Mouse (Mus musculus): ENCODE results near the gene Wfikkn1. TPM values are rescaled to one million over a fixed set of nuclear protein-coding genes. Genes with fewer than 3 reads are reported as not detected.

The Wfikkn1 gene
- polyA plus RNA-seq, 2 experiments: 0.77 to 1.2 TPM

- TF ChIP-seq POLR2A (IDR thresholded peaks at IDR 0.05; ENCODE audit: borderline replicate concordance, extremely low read depth, insufficient read depth, insufficient read length): no peak
- Histone ChIP-seq H3K27me3 (ENCODE audit: control insufficient read depth, insufficient read depth, low read length) (no peaks in the 10 kb centered on the region), H3K27ac (replicated peaks; ENCODE audit: low read depth, low read length) (no peak overlapping the region), H3K36me3 (ENCODE audit: control insufficient read depth, insufficient read depth, low read length) (peaks cover 50% of the 10 kb centered on the region), H3K4me1 (ENCODE audit: control insufficient read depth, insufficient read depth, low read length) (peaks cover 28% of the 10 kb centered on the region; the same call in 1 of the 2 replicates), H3K9me3 (ENCODE audit: control insufficient read depth, low read length) (no peaks in the 10 kb centered on the region), H3K4me2 (replicated peaks; ENCODE audit: low read depth, low read length, severe bottlenecking) (no peak overlapping the region), H3K9ac (ENCODE audit: low read depth, low read length, severe bottlenecking) (no peak overlapping the region), H3K4me3 (replicated peaks; ENCODE audit: low read length) (no peak overlapping the region)
- 94% methylated on average over 6 of the region's 6 CpGs for WGBS
- DNase-seq (ENCODE audit: low spot score) (no peak), ATAC-seq (ENCODE audit: low FRiP score, low read depth) (no peak)
These were observed 40.1 kb downstream of the Wfikkn1 start for GRCm38 (mm10) chr17:25840519-25840918.

- no peaks in the 10 kb centered on the region for H3K27me3 ChIP-seq (ENCODE audit: control insufficient read depth, insufficient read depth, low read length)
- no peak overlapping the region for H3K9ac ChIP-seq (ENCODE audit: low read depth, low read length, severe bottlenecking)
- ATAC-seq (ENCODE audit: low FRiP score, low read depth) (no peak), DNase-seq (ENCODE audit: low spot score) (no peak)
- peaks cover 32% of the 10 kb centered on the region for H3K4me1 ChIP-seq (ENCODE audit: control insufficient read depth, insufficient read depth, low read length)
- no peak overlapping the region for H3K27ac ChIP-seq (replicated peaks; ENCODE audit: low read depth, low read length)
- H3K9me3 ChIP-seq (ENCODE audit: control insufficient read depth, low read length): no peaks in the 10 kb centered on the region
- H3K4me2 ChIP-seq (replicated peaks; ENCODE audit: low read depth, low read length, severe bottlenecking): no peak overlapping the region
- 80% methylated on average over 14 of the region's 14 CpGs for WGBS
- no peak for TF ChIP-seq POLR2A (IDR thresholded peaks at IDR 0.05; ENCODE audit: borderline replicate concordance, extremely low read depth, insufficient read depth, insufficient read length)
- H3K36me3 ChIP-seq (ENCODE audit: control insufficient read depth, insufficient read depth, low read length): peaks cover 55% of the 10 kb centered on the region
- H3K4me3 ChIP-seq (replicated peaks; ENCODE audit: low read length): no peak overlapping the region
These were observed 41.0 kb downstream of the Wfikkn1 start for GRCm38 (mm10) chr17:25839455-25840235.

- Histone ChIP-seq H3K27ac (replicated peaks; ENCODE audit: low read depth, low read length) (no peak overlapping the region), H3K9me3 (ENCODE audit: control insufficient read depth, low read length) (no peaks in the 10 kb centered on the region), H3K27me3 (ENCODE audit: control insufficient read depth, insufficient read depth, low read length) (no peaks in the 10 kb centered on the region), H3K4me2 (replicated peaks; ENCODE audit: low read depth, low read length, severe bottlenecking) (no peak overlapping the region), H3K36me3 (ENCODE audit: control insufficient read depth, insufficient read depth, low read length) (peaks cover 56% of the 10 kb centered on the region), H3K9ac (ENCODE audit: low read depth, low read length, severe bottlenecking) (no peak overlapping the region), H3K4me3 (replicated peaks; ENCODE audit: low read length) (no peak overlapping the region), H3K4me1 (ENCODE audit: control insufficient read depth, insufficient read depth, low read length) (peaks cover 38% of the 10 kb centered on the region)
- no peak for ATAC-seq (ENCODE audit: low FRiP score, low read depth)
- DNase-seq (ENCODE audit: low spot score): no peak
- 93% methylated on average over 4 of the region's 4 CpGs for WGBS
- TF ChIP-seq POLR2A (IDR thresholded peaks at IDR 0.05; ENCODE audit: borderline replicate concordance, extremely low read depth, insufficient read depth, insufficient read length): no peak
These were observed 41.8 kb downstream of the Wfikkn1 start for GRCm38 (mm10) chr17:25838904-25839303.

- ATAC-seq (ENCODE audit: low FRiP score, low read depth): no peak
- no peaks in the 10 kb centered on the region for H3K27me3 ChIP-seq (ENCODE audit: control insufficient read depth, insufficient read depth, low read length)
- no peak overlapping the region; the same call in 1 of the 2 replicates for H3K27ac ChIP-seq (replicated peaks; ENCODE audit: low read depth, low read length)
- peak overlapping the region; percentile 34; the same call in 1 of the 2 replicates for H3K4me3 ChIP-seq (replicated peaks; ENCODE audit: low read length)
- 47% methylated on average over 3 of the region's 3 CpGs for WGBS
- TF ChIP-seq POLR2A (IDR thresholded peaks at IDR 0.05; ENCODE audit: borderline replicate concordance, extremely low read depth, insufficient read depth, insufficient read length): no peak
- H3K4me2 ChIP-seq (replicated peaks; ENCODE audit: low read depth, low read length, severe bottlenecking): peak overlapping the region; percentile 75; the same call in 1 of the 2 replicates
- peaks cover 56% of the 10 kb centered on the region for H3K36me3 ChIP-seq (ENCODE audit: control insufficient read depth, insufficient read depth, low read length)
- DNase-seq (ENCODE audit: low spot score): no peak
- H3K9me3 ChIP-seq (ENCODE audit: control insufficient read depth, low read length): no peaks in the 10 kb centered on the region
- H3K9ac ChIP-seq (ENCODE audit: low read depth, low read length, severe bottlenecking): peak overlapping the region; percentile 8; the same call in 1 of the 2 replicates
- peaks cover 34% of the 10 kb centered on the region for H3K4me1 ChIP-seq (ENCODE audit: control insufficient read depth, insufficient read depth, low read length)
These were observed 43.1 kb downstream of the Wfikkn1 start for GRCm38 (mm10) chr17:25837533-25837932.

GRCm38 (mm10) chr17:25837076-25837410 lies 43.6 kb downstream of the Wfikkn1 start, which contains the start of gene Rhbdl1:
Gene Rhbdl1 (minus strand): TSS chr17:25837295.
- TF ChIP-seq POLR2A (IDR thresholded peaks at IDR 0.05; ENCODE audit: borderline replicate concordance, extremely low read depth, insufficient read depth, insufficient read length): no peak
- 0% methylated on average over 6 of the region's 29 CpGs for WGBS
- peak within 1 kb of the TSS; percentile 34 for H3K4me3 ChIP-seq (replicated peaks; ENCODE audit: low read length)
- H3K4me1 ChIP-seq (ENCODE audit: control insufficient read depth, insufficient read depth, low read length): peaks cover 35% of the 10 kb centered on the region
- no peak for DNase-seq (ENCODE audit: low spot score)
- no peaks in the 10 kb centered on the region for H3K27me3 ChIP-seq (ENCODE audit: control insufficient read depth, insufficient read depth, low read length)
- peak within 1 kb of the TSS; percentile 75 for H3K4me2 ChIP-seq (replicated peaks; ENCODE audit: low read depth, low read length, severe bottlenecking)
- peak; percentile 6 for ATAC-seq (ENCODE audit: low FRiP score, low read depth)
- peak within 1 kb of the TSS; percentile 53 for H3K9ac ChIP-seq (ENCODE audit: low read depth, low read length, severe bottlenecking)
- peaks cover 51% of the 10 kb centered on the region for H3K36me3 ChIP-seq (ENCODE audit: control insufficient read depth, insufficient read depth, low read length)
- no peak within 1 kb of the TSS; the same call in 1 of the 2 replicates for H3K27ac ChIP-seq (replicated peaks; ENCODE audit: low read depth, low read length)
- H3K9me3 ChIP-seq (ENCODE audit: control insufficient read depth, low read length): no peaks in the 10 kb centered on the region
